Mouse (Mus musculus) neutrophil, adult 5-6 weeks (primary cell): ENCODE data around the gene A030005K14Rik. TPM values are rescaled to one million over a fixed set of nuclear protein-coding genes. Genes with fewer than 3 reads are reported as not detected.

ENCODE experiments used
- ATAC-seq: fragments of 151-379, 151-347 bp; 2 replicates; pipeline ENCODE4 v1.8.0; 2017; ENCODE audit warnings: mild to moderate bottlenecking, moderate TSS enrichment; ENCODE audit not compliant: insufficient number of reproducible peaks, poor library complexity, low FRiP score, severe bottlenecking; ENCODE audit errors: extremely low read depth
- total RNA-seq: library from RNA; stranded (forward); fragments of 200-1000 nt; gene quantifications from 2 replicates; pipeline ENCODE4 v1.2.3, GENCODE M21; 2017

The A030005K14Rik gene
- total RNA-seq: not detected in 2 replicates

GRCm38 (mm10) chr1:83059278-83059677, at the start of gene A030005K14Rik:
TSS of gene A030005K14Rik (minus strand) at chr1:83059378.
- no peak for ATAC-seq

- ATAC-seq: no peak
These were observed 48.3 kb upstream of the A030005K14Rik start for GRCm38 (mm10) chr1:83107410-83107978.

GRCm38 (mm10) chr1:83105464-83105863, 46.3 kb upstream of the A030005K14Rik start:
- no peak for ATAC-seq

- ATAC-seq: no peak
These were observed 42.7 kb upstream of the A030005K14Rik start for GRCm38 (mm10) chr1:83101891-83102290.

- ATAC-seq: no peak
These were observed 40.5 kb upstream of the A030005K14Rik start for GRCm38 (mm10) chr1:83099580-83100137.

- no peak for ATAC-seq
These were observed 40.0 kb upstream of the A030005K14Rik start for GRCm38 (mm10) chr1:83099160-83099559.

GRCm38 (mm10) chr1:83096935-83097334, 37.8 kb upstream of the A030005K14Rik start:
- ATAC-seq: no peak

DNA sequence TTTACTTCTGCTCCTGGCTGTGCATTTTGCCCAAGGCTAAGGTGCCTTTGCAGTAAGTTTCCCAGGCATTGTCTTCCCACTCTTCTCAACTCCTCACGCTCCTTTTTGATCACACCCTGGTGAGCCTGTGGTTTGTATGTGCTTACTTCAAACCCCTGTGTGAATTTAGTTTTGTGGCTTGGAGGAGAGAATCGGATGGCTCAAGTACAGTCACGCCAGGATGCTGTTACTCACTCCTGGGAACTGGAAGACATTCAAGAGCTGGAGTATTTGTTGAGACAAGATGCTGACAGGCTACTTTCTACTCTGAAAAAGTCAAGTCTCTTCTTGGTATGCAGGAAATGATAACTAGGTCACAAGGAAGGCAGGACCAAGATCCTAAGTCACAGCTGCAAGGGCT, 32.1 kb upstream of the A030005K14Rik start:
- ATAC-seq: no peak

DNA sequence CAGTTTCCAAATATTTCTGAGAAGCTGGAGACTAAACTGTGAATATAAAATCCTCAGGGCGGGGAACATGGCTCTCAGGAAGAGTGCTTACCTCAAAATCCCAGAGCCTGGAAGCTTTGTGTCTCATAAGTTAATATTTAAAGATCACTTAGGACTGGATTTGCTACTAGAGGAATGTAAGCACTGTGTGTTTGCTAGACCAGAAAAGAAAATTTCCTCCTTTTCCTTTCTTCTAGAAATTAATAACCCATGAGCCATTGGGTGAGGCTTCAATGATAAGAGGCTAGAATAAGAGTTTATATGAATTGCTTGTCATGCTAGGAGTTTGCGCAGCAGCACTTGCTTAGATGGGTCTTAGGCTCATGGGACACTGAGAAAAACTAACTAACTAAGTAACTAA, 25.6 kb upstream of the A030005K14Rik start:
- no peak for ATAC-seq

DNA sequence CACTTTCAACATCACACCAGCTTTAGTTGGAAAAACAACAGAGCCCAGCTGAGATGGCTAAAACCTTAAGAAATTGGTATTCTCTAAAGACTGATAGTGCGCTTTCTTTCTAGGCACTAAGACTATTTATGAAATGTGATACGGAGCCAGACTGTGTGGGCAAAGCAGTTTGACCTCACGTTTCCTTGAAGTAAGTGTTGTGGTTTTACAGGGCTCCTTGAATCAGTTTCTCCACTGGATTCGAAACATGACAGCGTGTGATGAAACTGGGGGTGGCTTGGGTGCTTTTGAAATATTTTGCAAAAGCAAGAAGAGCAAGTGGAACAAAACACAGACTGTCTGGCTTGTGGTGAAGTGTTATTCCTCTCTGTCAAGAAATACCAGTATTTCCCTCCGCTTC, 17.8 kb upstream of the A030005K14Rik start:
- ATAC-seq: no peak

- ATAC-seq: peak; percentile 39; the same call in 1 of the 2 replicates
These were observed 17.2 kb upstream of the A030005K14Rik start for GRCm38 (mm10) chr1:83076190-83076917.

GRCm38 (mm10) chr1:83075526-83076189, 16.5 kb upstream of the A030005K14Rik start:
- ATAC-seq: no peak

GRCm38 (mm10) chr1:83067205-83067604, 8.0 kb upstream of the A030005K14Rik start:
- no peak for ATAC-seq

GRCm38 (mm10) chr1:83066577-83066976, 7.4 kb upstream of the A030005K14Rik start:
- no peak for ATAC-seq

DNA sequence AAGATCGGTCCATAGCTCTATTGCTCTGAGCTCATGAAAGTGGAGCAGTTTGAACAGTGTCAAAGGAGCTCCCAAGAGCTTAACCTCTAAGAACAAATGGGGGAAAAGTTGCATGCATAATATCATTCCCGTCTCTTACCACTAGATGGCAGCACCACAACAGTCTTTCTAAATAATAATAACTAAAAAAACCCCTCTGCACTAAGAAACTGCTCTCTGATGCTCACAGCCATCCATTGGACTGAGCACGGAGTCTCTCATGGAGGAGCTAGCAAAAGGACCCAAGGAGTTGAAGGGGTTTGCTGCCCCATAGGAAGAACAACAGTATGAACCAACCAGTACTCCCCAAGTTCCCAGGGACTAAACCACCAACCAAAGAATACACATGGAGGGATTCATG, 5.7 kb upstream of the A030005K14Rik start:
- ATAC-seq: no peak

- no peak for ATAC-seq
These were observed 1.5 kb upstream of the A030005K14Rik start, which contains the start of gene Krtap28-13 for GRCm38 (mm10) chr1:83060643-83061042. TSS of gene Krtap28-13 (plus strand) at chr1:83060930.

- no peak for ATAC-seq
These were observed 697 bp downstream of the A030005K14Rik start for GRCm38 (mm10) chr1:83058481-83058880.

GRCm38 (mm10) chr1:83044882-83045427, 14.2 kb downstream of the A030005K14Rik start, which contains the start of gene Gm47969:
TSS of gene Gm47969 (plus strand) at chr1:83044932.
- no peak for ATAC-seq

GRCm38 (mm10) chr1:83042380-83042779, 16.8 kb downstream of the A030005K14Rik start, which contains the start of gene Krtap28-10:
TSS of gene Krtap28-10 (minus strand) at chr1:83042480.
- no peak for ATAC-seq
